Comparison of ENCODE assay signal across 11 mouse cellular contexts in the genomic region with DNA sequence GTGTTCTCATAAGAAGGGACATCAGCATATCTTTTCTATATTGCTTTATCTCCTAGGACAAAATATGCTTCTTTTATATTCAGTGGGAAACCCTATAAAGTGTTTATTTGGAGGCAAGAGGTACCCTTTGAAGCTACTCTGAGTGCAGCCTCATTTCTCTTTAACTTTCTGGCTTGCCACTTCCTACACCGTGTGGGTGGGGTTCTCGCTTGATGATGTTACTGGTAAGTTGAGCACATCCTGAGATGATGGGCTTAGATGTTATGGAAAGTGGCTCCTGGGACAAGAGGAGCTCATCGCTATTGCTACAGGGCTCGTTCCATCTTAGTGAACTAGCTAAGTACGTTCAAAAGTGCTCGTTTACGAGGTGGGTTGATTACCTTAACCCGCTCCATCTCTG.
"Had no signal": no experiment of that assay in that cellular context is flagged by ENCODE, and none has a peak within 500 bp of the region (broad histone marks: within the 10 kb centered on the region; RNA-seq: fewer than 3 reads in every experiment).

No protein-coding gene starts in this region.

- H3K4me1 ChIP-seq: kidney, embryonic 15.5 days; limb, embryonic 10.5 days; liver, embryonic 12.5 days; midbrain, embryonic 15.5 days; stomach, embryonic 15.5 days had no signal

- H3K27ac ChIP-seq: kidney, embryonic 15.5 days; limb, embryonic 10.5 days; liver, embryonic 12.5 days; midbrain, embryonic 15.5 days; stomach, embryonic 15.5 days had no signal

- H3K27me3 ChIP-seq: kidney, embryonic 15.5 days; liver, embryonic 12.5 days; midbrain, embryonic 15.5 days; stomach, embryonic 15.5 days had no signal

- H3K4me3 ChIP-seq: kidney, embryonic 15.5 days; limb, embryonic 10.5 days; liver, embryonic 12.5 days; midbrain, embryonic 15.5 days; stomach, embryonic 15.5 days had no signal

- DNase-seq: kidney, adult 2 months; kidney, postnatal 14 days; lung, embryonic 14.5 days; lung, postnatal 10 days; lung, postnatal 4 days; right cerebral cortex, postnatal 14 days had no signal

- H3K36me3 ChIP-seq: kidney, embryonic 15.5 days; limb, embryonic 10.5 days; liver, embryonic 12.5 days; midbrain, embryonic 15.5 days; stomach, embryonic 15.5 days had no signal

- H3K9me3 ChIP-seq: kidney, embryonic 15.5 days; limb, embryonic 10.5 days; liver, embryonic 12.5 days; midbrain, embryonic 15.5 days; stomach, embryonic 15.5 days had no signal

- ATAC-seq: liver, embryonic 12.5 days; midbrain, embryonic 15.5 days had no signal
